Mouse (Mus musculus) limb, embryonic 11.5 days (tissue): ENCODE measurements at regions not wholly inside any gene's neighbourhood (a gene's known extent, or its start where the extent isn't known, plus 50 kb on each side); places are given as distances from the start of the nearest gene placed in this dataset.

Experiments
- ATAC-seq: fragments of 200-750 bp; cut with Nextera tagmentation; 2 replicates; pipeline ENCODE4 v1.8.0; 2017; ENCODE audit warnings: low read depth; ENCODE audit not compliant: insufficient number of reproducible peaks, low FRiP score, low TSS enrichment
- DNase-seq: peaks from one replicate; pipeline ENCODE4 v3.0.0-alpha.2; 2015; ENCODE audit warnings: low spot score
- H3K27ac ChIP-seq: fragments of 300-500 bp; sonication (generic); replicated peaks from 2 replicates; pipeline ENCODE4 v1.5.1; 2014; ENCODE audit warnings: low read depth, mild to moderate bottlenecking, low read length
- H3K27me3 ChIP-seq: fragments of 300-500 bp; sonication (generic); 2 replicates; pipeline ENCODE4 v1.6.1; 2014; ENCODE audit warnings: mild to moderate bottlenecking, low read length, mixed read lengths; ENCODE audit not compliant: control insufficient read depth, insufficient read depth
- H3K36me3 ChIP-seq: fragments of 300-500 bp; sonication (generic); 2 replicates; pipeline ENCODE4 v1.6.1; 2014; ENCODE audit warnings: mild to moderate bottlenecking, low read length, moderate library complexity, mixed read lengths; ENCODE audit not compliant: control insufficient read depth, insufficient read depth
- H3K4me1 ChIP-seq: fragments of 300-500 bp; sonication (generic); 2 replicates; pipeline ENCODE4 v1.6.1; 2014; ENCODE audit warnings: low read length, mixed read lengths; ENCODE audit not compliant: control insufficient read depth, insufficient read depth
- H3K4me2 ChIP-seq: fragments of 300-500 bp; sonication (generic); 2 replicates; pipeline ENCODE4 v1.6.1; 2014; ENCODE audit warnings: low read depth, mild to moderate bottlenecking, moderate library complexity; ENCODE audit not compliant: severe bottlenecking
- H3K4me3 ChIP-seq: fragments of 300-500 bp; sonication (generic); 2 replicates; pipeline ENCODE4 v1.5.1; 2014; ENCODE audit warnings: low read depth, low read length
- H3K9ac ChIP-seq: fragments of 300-500 bp; sonication (generic); 2 replicates; pipeline ENCODE4 v1.6.1; 2014; ENCODE audit warnings: mild to moderate bottlenecking, low read length
- H3K9me3 ChIP-seq: fragments of 300-500 bp; sonication (generic); 2 replicates; pipeline ENCODE4 v1.6.1; 2016; ENCODE audit warnings: low read length; ENCODE audit not compliant: control insufficient read depth
- WGBS: fragments of 180-500 bp; shearing (Covaris S2); extraction: QIAGEN DNeasy Blood & Tissue Kit; methylation state at CpG from one replicate; pipeline ENCODE4 v1.1.7; 2014; 5-methylcytosine and 5-hydroxymethylcytosine counted together

GRCm38 (mm10) chr1:161607446-161607845 is 113.0 kb downstream of the Tnfsf18 start:
- 91% methylated on average over 4 of the region's 4 CpGs for WGBS
- ATAC-seq (no peak), DNase-seq (no peak)
- H3K36me3 ChIP-seq = no peaks in the 10 kb centered on the region
- no peak overlapping the region for H3K4me3 ChIP-seq
- no peak overlapping the region for H3K9ac ChIP-seq
- H3K9me3 ChIP-seq = no peaks in the 10 kb centered on the region
- no peaks in the 10 kb centered on the region for H3K27me3 ChIP-seq
- H3K4me2 ChIP-seq = no peak overlapping the region
- no peaks in the 10 kb centered on the region for H3K4me1 ChIP-seq
- no peak overlapping the region for H3K27ac ChIP-seq

- DNase-seq = no peak
- H3K9ac ChIP-seq = no peak overlapping the region
These were observed 107.7 kb downstream of the Tnfsf18 start for GRCm38 (mm10) chr1:161602150-161602549.

GRCm38 (mm10) chr1:161601167-161601566 is 106.7 kb downstream of the Tnfsf18 start:
- WGBS = 93% methylated on average over 2 of the region's 2 CpGs
- ATAC-seq = no peak

More at GRCm38 (mm10) chr1:161602150-161602549, 107.7 kb downstream of the Tnfsf18 start:
- H3K9me3 ChIP-seq = no peaks in the 10 kb centered on the region
- H3K27me3 ChIP-seq = no peaks in the 10 kb centered on the region
- WGBS = 80% methylated on average over 3 of the region's 3 CpGs
- no peaks in the 10 kb centered on the region for H3K4me1 ChIP-seq
- no peak overlapping the region for H3K4me2 ChIP-seq
- H3K27ac ChIP-seq = no peak overlapping the region
- no peaks in the 10 kb centered on the region for H3K36me3 ChIP-seq
- no peak overlapping the region for H3K4me3 ChIP-seq
- no peak for ATAC-seq

GRCm38 (mm10) chr1:161598167-161598566 is 103.7 kb downstream of the Tnfsf18 start:
- Histone ChIP-seq H3K4me2 (no peak overlapping the region), H3K9me3 (no peaks in the 10 kb centered on the region), H3K27ac (no peak overlapping the region), H3K27me3 (no peaks in the 10 kb centered on the region), H3K4me3 (no peak overlapping the region), H3K9ac (no peak overlapping the region), H3K36me3 (no peaks in the 10 kb centered on the region), H3K4me1 (no peaks in the 10 kb centered on the region)
- DNase-seq = no peak
- 81% methylated on average over 3 of the region's 3 CpGs for WGBS
- no peak for ATAC-seq

More at GRCm38 (mm10) chr1:161601167-161601566, 106.7 kb downstream of the Tnfsf18 start:
- no peak overlapping the region for H3K4me2 ChIP-seq
- H3K4me3 ChIP-seq = no peak overlapping the region
- no peaks in the 10 kb centered on the region for H3K36me3 ChIP-seq
- no peaks in the 10 kb centered on the region for H3K4me1 ChIP-seq
- H3K27me3 ChIP-seq = no peaks in the 10 kb centered on the region
- no peaks in the 10 kb centered on the region for H3K9me3 ChIP-seq
- no peak overlapping the region for H3K9ac ChIP-seq
- DNase-seq = no peak
- no peak overlapping the region for H3K27ac ChIP-seq

GRCm38 (mm10) chr1:161576530-161576929 is 82.1 kb downstream of the Tnfsf18 start:
- H3K36me3 ChIP-seq = no peaks in the 10 kb centered on the region
- DNase-seq (no peak), ATAC-seq (no peak)
- no peak overlapping the region for H3K27ac ChIP-seq
- no peak overlapping the region for H3K4me2 ChIP-seq
- no peak overlapping the region for H3K9ac ChIP-seq
- 85% methylated on average over 1 of the region's 1 CpGs for WGBS
- H3K4me3 ChIP-seq = no peak overlapping the region
- no peaks in the 10 kb centered on the region for H3K9me3 ChIP-seq
- no peaks in the 10 kb centered on the region for H3K27me3 ChIP-seq
- no peaks in the 10 kb centered on the region for H3K4me1 ChIP-seq

- no peak overlapping the region for H3K9ac ChIP-seq
- no peak overlapping the region for H3K4me2 ChIP-seq
- no peaks in the 10 kb centered on the region for H3K36me3 ChIP-seq
- ATAC-seq (no peak), DNase-seq (no peak)
- no peak overlapping the region for H3K27ac ChIP-seq
- H3K27me3 ChIP-seq = no peaks in the 10 kb centered on the region
- no peak overlapping the region for H3K4me3 ChIP-seq
- H3K4me1 ChIP-seq = no peaks in the 10 kb centered on the region
- H3K9me3 ChIP-seq = no peaks in the 10 kb centered on the region
- WGBS = 76% methylated on average over 7 of the region's 7 CpGs
These were observed 81.5 kb downstream of the Tnfsf18 start for GRCm38 (mm10) chr1:161575939-161576338.

- ATAC-seq = no peak
- Histone ChIP-seq H3K36me3 (no peaks in the 10 kb centered on the region), H3K27me3 (no peaks in the 10 kb centered on the region), H3K4me3 (no peak overlapping the region), H3K9ac (no peak overlapping the region), H3K4me2 (no peak overlapping the region), H3K27ac (no peak overlapping the region), H3K9me3 (no peaks in the 10 kb centered on the region), H3K4me1 (no peaks in the 10 kb centered on the region)
- 89% methylated on average over 5 of the region's 5 CpGs for WGBS
- DNase-seq = no peak
These were observed 80.7 kb downstream of the Tnfsf18 start for GRCm38 (mm10) chr1:161575171-161575570.

- Histone ChIP-seq H3K27me3 (no peaks in the 10 kb centered on the region), H3K4me3 (no peak overlapping the region), H3K36me3 (no peaks in the 10 kb centered on the region), H3K4me2 (no peak overlapping the region), H3K9me3 (no peaks in the 10 kb centered on the region), H3K4me1 (no peaks in the 10 kb centered on the region), H3K27ac (no peak overlapping the region), H3K9ac (no peak overlapping the region)
- ATAC-seq = no peak; the same call in 1 of the 2 replicates
- no peak for DNase-seq
- WGBS = 31% methylated on average over 3 of the region's 3 CpGs
These were observed 76.3 kb downstream of the Tnfsf18 start for GRCm38 (mm10) chr1:161570762-161571161.

- H3K4me3 ChIP-seq = no peak overlapping the region
- no peaks in the 10 kb centered on the region for H3K36me3 ChIP-seq
- H3K9ac ChIP-seq = no peak overlapping the region
- H3K4me2 ChIP-seq = no peak overlapping the region
- no peak overlapping the region for H3K27ac ChIP-seq
- ATAC-seq (no peak), DNase-seq (no peak)
- H3K4me1 ChIP-seq = no peaks in the 10 kb centered on the region
- no peaks in the 10 kb centered on the region for H3K27me3 ChIP-seq
- no peaks in the 10 kb centered on the region for H3K9me3 ChIP-seq
These were observed 73.4 kb downstream of the Tnfsf18 start for GRCm38 (mm10) chr1:161567826-161568225.
